Mouse (Mus musculus) kidney, embryonic 14.5 days (tissue): ENCODE data around the gene Notch1. TPM values are rescaled to one million over a fixed set of nuclear protein-coding genes. Genes with fewer than 3 reads are reported as not detected.

Experiments used
- ATAC-seq: fragments of 200-750 bp; cut with Nextera tagmentation; 2 replicates; pipeline ENCODE4 v1.8.0; 2017; ENCODE audit warnings: moderate number of reproducible peaks, mild to moderate bottlenecking, moderate TSS enrichment, moderate library complexity; ENCODE audit not compliant: low FRiP score, low TSS enrichment
- H3K27ac ChIP-seq: fragments of 300-500 bp; sonication (generic); 2 replicates; pipeline ENCODE4 v1.5.1; 2014; ENCODE audit warnings: low read depth, mild to moderate bottlenecking, low read length, moderate library complexity, mixed read lengths
- H3K27me3 ChIP-seq: fragments of 300-500 bp; sonication (generic); 2 replicates; pipeline ENCODE4 v1.6.1; 2014; ENCODE audit warnings: mild to moderate bottlenecking, low read length; ENCODE audit not compliant: control insufficient read depth, insufficient read depth
- H3K36me3 ChIP-seq: fragments of 300-500 bp; sonication (generic); 2 replicates; pipeline ENCODE4 v1.6.1; 2014; ENCODE audit warnings: low read length, mixed read lengths; ENCODE audit not compliant: control insufficient read depth, insufficient read depth
- H3K4me1 ChIP-seq: fragments of 300-500 bp; sonication (generic); 2 replicates; pipeline ENCODE4 v1.6.1; 2014; ENCODE audit warnings: low read length, mixed read lengths; ENCODE audit not compliant: control insufficient read depth, insufficient read depth
- H3K4me2 ChIP-seq: fragments of 300-500 bp; sonication (generic); replicated peaks from 2 replicates; pipeline ENCODE4 v1.6.1; 2014; ENCODE audit warnings: low read depth, mild to moderate bottlenecking, low read length
- H3K4me3 ChIP-seq: fragments of 300-500 bp; sonication (generic); 2 replicates; pipeline ENCODE4 v1.5.1; 2014; ENCODE audit warnings: mild to moderate bottlenecking, low read length
- H3K9ac ChIP-seq: fragments of 300-500 bp; sonication (generic); 2 replicates; pipeline ENCODE4 v1.6.1; 2014; ENCODE audit warnings: low read depth, mild to moderate bottlenecking, low read length, moderate library complexity
- H3K9me3 ChIP-seq: fragments of 300-500 bp; sonication (generic); 2 replicates; pipeline ENCODE4 v1.6.1; 2016; ENCODE audit warnings: low read length; ENCODE audit not compliant: control insufficient read depth
- WGBS: fragments of 180-500 bp; shearing (Covaris S2); extraction: QIAGEN DNeasy Blood & Tissue Kit; methylation state at CpG from one replicate; pipeline ENCODE4 v1.1.7; 2014; 5-methylcytosine and 5-hydroxymethylcytosine counted together
- polyA plus RNA-seq: library from polyadenylated mRNA; unstranded; fragments of >200 nt; fragmentation: Nextera tagmentation; extraction: Ambion mirVana; gene quantifications from 2 replicates; pipeline ENCODE4 v1.2.1, GENCODE M21; 2014

Notch1 gene
- polyA plus RNA-seq, 1 experiment from 2014 or later = 45.1 TPM

GRCm38 (mm10) chr2:26490760-26491301 is 25.6 kb downstream of the Notch1 start:
- Histone ChIP-seq H3K9ac (no peak overlapping the region), H3K27ac (peak overlapping the region; percentile 91), H3K9me3 (no peaks in the 10 kb centered on the region), H3K4me2 (no peak overlapping the region), H3K36me3 (no peaks in the 10 kb centered on the region), H3K4me1 (peaks cover 92% of the 10 kb centered on the region), H3K27me3 (no peaks in the 10 kb centered on the region), H3K4me3 (no peak overlapping the region)
- WGBS = 28% methylated on average over 4 of the region's 4 CpGs
- ATAC-seq = no peak

GRCm38 (mm10) chr2:26488535-26489135 is 27.8 kb downstream of the Notch1 start:
- H3K4me3 ChIP-seq = no peak overlapping the region
- H3K36me3 ChIP-seq = peaks cover 16% of the 10 kb centered on the region
- 22% methylated on average over 9 of the region's 9 CpGs for WGBS
- H3K9ac ChIP-seq = no peak overlapping the region
- peaks cover 99% of the 10 kb centered on the region for H3K4me1 ChIP-seq
- no peaks in the 10 kb centered on the region for H3K9me3 ChIP-seq
- no peak; the same call in 1 of the 2 replicates for ATAC-seq
- no peaks in the 10 kb centered on the region for H3K27me3 ChIP-seq
- peak overlapping the region; percentile 17 for H3K4me2 ChIP-seq
- peak overlapping the region; percentile 91 for H3K27ac ChIP-seq

- H3K9me3 ChIP-seq = no peaks in the 10 kb centered on the region
- peaks cover 19% of the 10 kb centered on the region for H3K36me3 ChIP-seq
- H3K27me3 ChIP-seq = no peaks in the 10 kb centered on the region
- WGBS = 11% methylated on average over 18 of the region's 18 CpGs
- H3K4me2 ChIP-seq = peak overlapping the region; percentile 19
- ATAC-seq = no peak
- peaks cover 98% of the 10 kb centered on the region for H3K4me1 ChIP-seq
- 0 out of 2 replicates have a peak overlapping the region, but pooled peaks have one; percentile 4 for H3K4me3 ChIP-seq
- H3K27ac ChIP-seq = peak overlapping the region; percentile 91
- H3K9ac ChIP-seq = peak overlapping the region; percentile 42
Observed at GRCm38 (mm10) chr2:26487322-26488021, 29.0 kb downstream of the Notch1 start.

DNA sequence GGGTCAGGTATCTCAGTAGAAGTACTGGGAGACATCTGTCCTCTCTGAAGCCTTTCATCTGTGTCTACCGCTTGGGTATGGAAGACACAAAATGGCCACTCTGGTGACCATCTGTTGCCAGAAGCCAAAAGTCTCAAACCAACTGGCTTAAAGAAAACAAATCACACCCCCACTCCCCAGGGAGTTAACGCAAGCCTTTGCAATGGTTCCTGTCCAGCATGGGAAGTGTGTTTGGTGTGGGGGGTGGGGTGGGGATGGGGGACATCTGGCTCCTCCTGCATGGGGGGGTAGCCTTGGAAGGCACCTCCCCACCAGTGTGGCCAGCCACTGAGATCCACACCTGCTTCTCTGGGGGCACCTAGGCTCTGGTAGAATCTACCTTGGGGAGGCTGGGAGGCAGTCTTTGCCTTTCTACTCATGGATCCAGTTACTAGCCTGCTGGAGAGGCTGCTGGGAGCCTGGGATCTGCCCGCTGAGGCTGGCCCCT is 29.6 kb downstream of the Notch1 start:
- Histone ChIP-seq H3K9ac (peak overlapping the region; percentile 42; the same call in 1 of the 2 replicates), H3K36me3 (peaks cover 22% of the 10 kb centered on the region), H3K27ac (peak overlapping the region; percentile 91), H3K9me3 (no peaks in the 10 kb centered on the region), H3K4me2 (peak overlapping the region; percentile 26), H3K4me1 (peaks cover 98% of the 10 kb centered on the region), H3K4me3 (no peak overlapping the region), H3K27me3 (no peaks in the 10 kb centered on the region)
- ATAC-seq = peak; percentile 26
- 10% methylated on average over 3 of the region's 3 CpGs for WGBS

GRCm38 (mm10) chr2:26486264-26486810 is 30.1 kb downstream of the Notch1 start:
- peak overlapping the region; percentile 42; the same call in 1 of the 2 replicates for H3K9ac ChIP-seq
- ATAC-seq = 0 out of 2 replicates have a peak, but pooled peaks have one; percentile 13
- H3K4me2 ChIP-seq = peak overlapping the region; percentile 26
- H3K4me3 ChIP-seq = no peak overlapping the region
- WGBS = 6% methylated on average over 5 of the region's 5 CpGs
- H3K36me3 ChIP-seq = peaks cover 28% of the 10 kb centered on the region
- H3K27me3 ChIP-seq = no peaks in the 10 kb centered on the region
- peaks cover 98% of the 10 kb centered on the region for H3K4me1 ChIP-seq
- H3K9me3 ChIP-seq = no peaks in the 10 kb centered on the region
- peak overlapping the region; percentile 91 for H3K27ac ChIP-seq

- no peak overlapping the region for H3K4me2 ChIP-seq
- no peak for ATAC-seq
- 22% methylated on average over 7 of the region's 7 CpGs for WGBS
- H3K27ac ChIP-seq = peak overlapping the region; percentile 91
- no peaks in the 10 kb centered on the region for H3K9me3 ChIP-seq
- H3K4me3 ChIP-seq = no peak overlapping the region
- H3K4me1 ChIP-seq = peaks cover 94% of the 10 kb centered on the region
- no peak overlapping the region for H3K9ac ChIP-seq
- H3K27me3 ChIP-seq = no peaks in the 10 kb centered on the region
- peaks cover 34% of the 10 kb centered on the region for H3K36me3 ChIP-seq
Observed at GRCm38 (mm10) chr2:26485710-26486109, 30.8 kb downstream of the Notch1 start.

DNA sequence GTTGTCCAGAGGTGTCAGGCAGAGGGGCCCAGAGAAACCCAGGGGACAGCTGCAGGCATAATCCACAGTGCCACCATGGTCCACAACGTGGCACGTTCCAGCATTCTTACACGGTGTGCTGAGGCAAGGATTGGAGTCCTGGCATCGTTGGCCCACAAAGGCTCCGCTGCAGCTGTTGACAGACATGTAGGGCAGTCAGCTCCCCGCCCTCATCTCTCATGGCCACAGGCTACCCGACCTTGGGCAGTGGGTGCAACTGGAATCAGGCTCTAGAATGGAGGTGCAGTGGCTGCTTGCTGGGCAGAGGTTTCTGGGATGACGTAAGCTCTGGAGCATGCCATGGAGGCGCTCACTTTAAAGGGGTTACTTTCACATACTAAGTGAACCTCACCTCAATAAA is 31.2 kb downstream of the Notch1 start:
- Histone ChIP-seq H3K9me3 (no peaks in the 10 kb centered on the region), H3K36me3 (peaks cover 38% of the 10 kb centered on the region), H3K27ac (peak overlapping the region; percentile 91), H3K9ac (no peak overlapping the region), H3K27me3 (no peaks in the 10 kb centered on the region), H3K4me3 (no peak overlapping the region), H3K4me2 (no peak overlapping the region), H3K4me1 (peaks cover 89% of the 10 kb centered on the region)
- WGBS = 66% methylated on average over 9 of the region's 9 CpGs
- no peak for ATAC-seq

- Histone ChIP-seq H3K27me3 (no peaks in the 10 kb centered on the region), H3K36me3 (peaks cover 49% of the 10 kb centered on the region), H3K9me3 (no peaks in the 10 kb centered on the region), H3K4me1 (peaks cover 78% of the 10 kb centered on the region), H3K4me2 (no peak overlapping the region), H3K27ac (no peak overlapping the region), H3K9ac (no peak overlapping the region), H3K4me3 (no peak overlapping the region)
- no peak for ATAC-seq
- WGBS = 89% methylated on average over 10 of the region's 10 CpGs
Observed at GRCm38 (mm10) chr2:26484169-26484568, 32.3 kb downstream of the Notch1 start.
